Mouse (Mus musculus): Measurements from ENCODE around the gene Tmc4.
A peak's percentile ranks its signal among the peaks of the same experiment; 100 is the strongest.
"Not testable (repeated sequence)": the region's sequence is repeated elsewhere in the genome, so short reads cannot be mapped to it uniquely, and the experiment has no call there.

Gene Tmc4

GRCm38 (mm10) chr7:3677342-3677741 lies at the start of gene Tmc4:
Tmc4 (minus strand) TSS chr7:3677553.
- no peak for DNase-seq (ENCODE audit: low spot score in 2 of 2)

GRCm38 (mm10) chr7:3725459-3725858 lies 48.1 kb upstream of the Tmc4 start:
- not testable (repeated sequence) for DNase-seq (ENCODE audit: low spot score in 2 of 2)

GRCm38 (mm10) chr7:3720268-3720667 lies 42.9 kb upstream of the Tmc4 start, which contains the start of gene Pirb:
Pirb (minus strand) TSS chr7:3720391.
- peak; percentile 56 to 61 for DNase-seq (ENCODE audit: low spot score in 2 of 2)

- no peak for DNase-seq (ENCODE audit: low spot score in 2 of 2)
Observed at GRCm38 (mm10) chr7:3715249-3715648, 37.9 kb upstream of the Tmc4 start.

GRCm38 (mm10) chr7:3712264-3712942 lies 35.0 kb upstream of the Tmc4 start:
- DNase-seq (ENCODE audit: low spot score in 2 of 2): no peak

GRCm38 (mm10) chr7:3709000-3709399 lies 31.6 kb upstream of the Tmc4 start:
- no peak for DNase-seq (ENCODE audit: low spot score in 2 of 2)

- not testable (repeated sequence) for DNase-seq (ENCODE audit: low spot score in 2 of 2)
Observed at GRCm38 (mm10) chr7:3708447-3708980, 31.2 kb upstream of the Tmc4 start.

- DNase-seq (ENCODE audit: low spot score in 2 of 2): no peak
Observed at GRCm38 (mm10) chr7:3707568-3708413, 30.4 kb upstream of the Tmc4 start.

GRCm38 (mm10) chr7:3707027-3707426 lies 29.7 kb upstream of the Tmc4 start:
- peak; percentile 59 to 66 for DNase-seq (ENCODE audit: low spot score in 2 of 2)

GRCm38 (mm10) chr7:3706343-3706934 lies 29.1 kb upstream of the Tmc4 start:
- no peak for DNase-seq (ENCODE audit: low spot score in 2 of 2)

- no peak for DNase-seq (ENCODE audit: low spot score in 2 of 2)
Observed at GRCm38 (mm10) chr7:3705911-3706310, 28.6 kb upstream of the Tmc4 start.

- not testable (repeated sequence) for DNase-seq (ENCODE audit: low spot score in 2 of 2)
Observed at GRCm38 (mm10) chr7:3705461-3705860, 28.1 kb upstream of the Tmc4 start.

GRCm38 (mm10) chr7:3704475-3704874 lies 27.1 kb upstream of the Tmc4 start:
- no peak for DNase-seq (ENCODE audit: low spot score in 2 of 2)

GRCm38 (mm10) chr7:3703879-3704441 lies 26.6 kb upstream of the Tmc4 start, which contains the start of gene Rps9:
Rps9 (plus strand) TSS chr7:3703993.
- DNase-seq (ENCODE audit: low spot score in 2 of 2): peak; percentile 95 to 96

- DNase-seq (ENCODE audit: low spot score in 2 of 2): no peak
Observed at GRCm38 (mm10) chr7:3703148-3703878, 26.0 kb upstream of the Tmc4 start.

GRCm38 (mm10) chr7:3698471-3698870 lies 21.1 kb upstream of the Tmc4 start:
- no peak for DNase-seq (ENCODE audit: low spot score in 2 of 2)

GRCm38 (mm10) chr7:3694949-3695305 lies 17.6 kb upstream of the Tmc4 start:
- not testable (repeated sequence) for DNase-seq (ENCODE audit: low spot score in 2 of 2)

- peak; percentile 73 to 77 for DNase-seq (ENCODE audit: low spot score in 2 of 2)
Observed at GRCm38 (mm10) chr7:3694076-3694948, 17.0 kb upstream of the Tmc4 start.

GRCm38 (mm10) chr7:3693809-3694075 lies 16.4 kb upstream of the Tmc4 start:
- no peak for DNase-seq (ENCODE audit: low spot score in 2 of 2)

Measured in spleen, postnatal 36 days (tissue).